Mouse (Mus musculus) embryonic fibroblast, embryonic 13.5 days (primary cell): ENCODE results near the gene Omp.

Experiments used
- CTCF ChIP-seq: IDR thresholded peaks from 2 replicates; pipeline ENCODE4 v1.5.1; 2011; ENCODE audit warnings: mild to moderate bottlenecking, control low read depth, low read length, moderate library complexity, borderline replicate concordance; ENCODE audit not compliant: insufficient read depth
- POLR2A ChIP-seq: IDR thresholded peaks from 2 replicates; pipeline ENCODE4 v1.6.1; 2011; ENCODE audit warnings: low read depth, mild to moderate bottlenecking, control low read depth, low read length, moderate library complexity

DNA sequence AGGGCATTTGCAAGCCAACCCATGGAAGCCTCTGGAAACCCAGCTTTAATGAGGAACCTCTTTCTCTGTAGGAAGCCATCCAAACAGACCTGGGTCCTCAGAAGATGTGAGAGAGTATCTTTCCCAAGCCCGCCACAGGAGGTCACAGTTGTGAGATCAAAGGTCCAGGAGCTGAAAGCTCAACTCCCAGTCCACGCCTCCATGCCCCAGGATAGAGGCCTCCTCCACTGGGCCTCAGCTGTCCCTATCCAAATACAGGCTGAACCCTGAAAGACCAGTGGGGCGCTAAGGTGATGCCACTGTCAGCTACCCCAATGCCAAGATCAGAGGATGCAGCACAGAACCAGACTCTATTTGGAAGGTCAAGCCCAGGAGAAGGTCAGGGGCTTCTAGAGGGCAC is 2.7 kb downstream of the Omp start:
- TF ChIP-seq POLR2A (no peak), CTCF (no peak)
